Mouse (Mus musculus): ENCODE results near the gene Sirt3. TPM values are rescaled to one million over a fixed set of nuclear protein-coding genes. Genes with fewer than 3 reads are reported as not detected.

The Sirt3 gene
- total RNA-seq, 1 experiment from 2014 or later: 63.5 TPM

Other genes with a start within 250 kb of the Sirt3 start
- gene Olfr53, start 235.9 kb downstream of the Sirt3 start, total RNA-seq (2021): not detected in 2 replicates
- gene Olfr539, start 222.4 kb downstream of the Sirt3 start, total RNA-seq (2021): not detected in 2 replicates
- gene Olfr45, start 200.4 kb downstream of the Sirt3 start, total RNA-seq (2021): not detected in 2 replicates
- gene Olfr541, start 185.0 kb downstream of the Sirt3 start, total RNA-seq (2021): not detected in 2 replicates
- 83.0 and 573 TPM in 2 replicates for gene Cyp2e1, start 118.6 kb downstream of the Sirt3 start, total RNA-seq (2021)
- not detected in 2 replicates for gene Syce1, start 94.5 kb downstream of the Sirt3 start, total RNA-seq (2021)
- gene Zfp941, start 60.1 kb downstream of the Sirt3 start, total RNA-seq (2021): 1.9 and 2.6 TPM in 2 replicates
- 1.4 and 31.0 TPM in 2 replicates for gene Urah, start 47.3 kb downstream of the Sirt3 start, total RNA-seq (2021)
- gene Scgb1c1, start 36.8 kb downstream of the Sirt3 start, total RNA-seq (2021): not detected in 2 replicates
- gene Odf3, start 34.5 kb downstream of the Sirt3 start, total RNA-seq (2021): not detected in 2 replicates
- 0.89 TPM in 1 of 2 replicates, not detected in the other for gene Gm45785, start 26.0 kb downstream of the Sirt3 start, total RNA-seq (2021)
- 44.8 and 61.1 TPM in 2 replicates for gene Ric8a, start 25.4 kb downstream of the Sirt3 start, total RNA-seq (2021)
- 27.4 and 32.1 TPM in 2 replicates for gene Bet1l, start 24.7 kb downstream of the Sirt3 start, total RNA-seq (2021)
- 114 TPM in 2 replicates for gene Psmd13, start 341 bp downstream of the Sirt3 start, total RNA-seq (2021)
- gene Cox8b, start 18.1 kb upstream of the Sirt3 start, total RNA-seq (2021): 3,010 and 3,145 TPM in 2 replicates
- 1.5 and 6.6 TPM in 2 replicates for gene Nlrp6, start 38.6 kb upstream of the Sirt3 start, total RNA-seq (2021)
- gene Pgghg, start 59.1 kb upstream of the Sirt3 start, total RNA-seq (2021): 26.9 and 28.9 TPM in 2 replicates
- 0.63 and 1.4 TPM in 2 replicates for gene Ifitm5, start 68.0 kb upstream of the Sirt3 start, total RNA-seq (2021)
- 1.1 TPM in 1 of 2 replicates, not detected in the other for gene Gm45717, start 73.6 kb upstream of the Sirt3 start, total RNA-seq (2021)
- gene Ifitm2, start 73.7 kb upstream of the Sirt3 start, total RNA-seq (2021): 458 and 515 TPM in 2 replicates
- gene Ifitm1, start 84.9 kb upstream of the Sirt3 start, total RNA-seq (2021): 7.3 and 13.5 TPM in 2 replicates
- gene Ifitm3, start 128.5 kb upstream of the Sirt3 start, total RNA-seq (2021): 124 and 169 TPM in 2 replicates
- gene Ifitm6, start 135.6 kb upstream of the Sirt3 start, total RNA-seq (2021): 0.89 and 1.4 TPM in 2 replicates
- gene Gm17387, start 146.8 kb upstream of the Sirt3 start, total RNA-seq (2021): not detected in 2 replicates
- 1.4 and 2.7 TPM in 2 replicates for gene B4galnt4, start 178.8 kb upstream of the Sirt3 start, total RNA-seq (2021)
- 0.96 and 3.5 TPM in 2 replicates for gene Pkp3, start 195.9 kb upstream of the Sirt3 start, total RNA-seq (2021)
- gene Sigirr, start 218.3 kb upstream of the Sirt3 start, total RNA-seq (2021): 7.5 and 10.0 TPM in 2 replicates
- 0.22 and 0.38 TPM in 2 replicates for gene Ano9, start 235.5 kb upstream of the Sirt3 start, total RNA-seq (2021)
- 46.2 and 49.6 TPM in 2 replicates for gene Ptdss2, start 240.1 kb upstream of the Sirt3 start, total RNA-seq (2021)

Data from adrenal gland, postnatal 14 days (tissue).